Mouse (Mus musculus) ovary, postnatal 14 days (tissue): ENCODE results near the gene Ranbp3.
A peak's percentile ranks its signal among the peaks of the same experiment; 100 is the strongest.
"Not testable (repeated sequence)": the region's sequence is repeated elsewhere in the genome, so short reads cannot be mapped to it uniquely, and the experiment has no call there.

Source experiments
- DNase-seq: peaks from one replicate; pipeline ENCODE4 v3.0.0; 2022; ENCODE audit warnings: low spot score

Ranbp3 gene

DNA sequence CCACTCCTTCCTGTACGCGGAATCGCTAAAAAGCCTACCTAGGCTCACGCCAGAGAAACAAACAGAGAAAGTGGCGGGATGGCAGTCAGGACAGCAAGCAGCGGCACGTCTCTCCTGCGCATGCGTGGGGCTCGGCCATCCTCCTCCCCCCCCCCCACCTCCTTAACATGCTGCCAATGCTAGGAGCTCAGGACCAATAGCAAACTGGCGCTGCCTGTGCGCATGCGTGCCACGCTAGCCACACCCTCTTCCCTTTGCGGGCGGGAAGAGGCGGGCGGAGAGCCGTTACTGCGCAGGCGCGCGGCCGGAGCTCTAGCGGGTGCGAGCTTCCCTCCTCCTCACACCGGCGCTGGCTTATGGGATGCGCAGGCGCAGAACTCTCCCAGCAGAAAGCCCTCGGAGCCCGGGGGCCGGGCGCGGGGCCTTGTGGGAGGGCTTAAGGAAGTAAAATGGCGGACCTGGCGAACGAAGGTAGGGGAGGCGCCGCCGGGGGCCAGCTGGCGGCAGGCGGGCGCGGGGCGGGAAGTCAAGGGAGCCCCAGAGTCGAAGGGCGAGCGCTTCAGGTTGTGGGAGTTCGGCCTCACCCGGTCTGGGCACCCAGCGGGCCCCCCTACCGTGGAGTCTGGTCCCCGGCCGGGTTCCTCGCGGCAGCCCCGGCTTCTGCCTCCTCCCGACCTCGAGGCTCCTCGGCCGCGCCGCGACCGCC, at the start of gene Ranbp3:
Gene Ranbp3, plus strand, starts transcription at position 354 of the 706 bp plus-strand sequence.
- DNase-seq = peak; percentile 97

GRCm38 (mm10) chr17:56625495-56625894, 47.6 kb upstream of the Ranbp3 start:
- DNase-seq = no peak

GRCm38 (mm10) chr17:56626260-56626659, 46.8 kb upstream of the Ranbp3 start:
- DNase-seq = no peak

DNA sequence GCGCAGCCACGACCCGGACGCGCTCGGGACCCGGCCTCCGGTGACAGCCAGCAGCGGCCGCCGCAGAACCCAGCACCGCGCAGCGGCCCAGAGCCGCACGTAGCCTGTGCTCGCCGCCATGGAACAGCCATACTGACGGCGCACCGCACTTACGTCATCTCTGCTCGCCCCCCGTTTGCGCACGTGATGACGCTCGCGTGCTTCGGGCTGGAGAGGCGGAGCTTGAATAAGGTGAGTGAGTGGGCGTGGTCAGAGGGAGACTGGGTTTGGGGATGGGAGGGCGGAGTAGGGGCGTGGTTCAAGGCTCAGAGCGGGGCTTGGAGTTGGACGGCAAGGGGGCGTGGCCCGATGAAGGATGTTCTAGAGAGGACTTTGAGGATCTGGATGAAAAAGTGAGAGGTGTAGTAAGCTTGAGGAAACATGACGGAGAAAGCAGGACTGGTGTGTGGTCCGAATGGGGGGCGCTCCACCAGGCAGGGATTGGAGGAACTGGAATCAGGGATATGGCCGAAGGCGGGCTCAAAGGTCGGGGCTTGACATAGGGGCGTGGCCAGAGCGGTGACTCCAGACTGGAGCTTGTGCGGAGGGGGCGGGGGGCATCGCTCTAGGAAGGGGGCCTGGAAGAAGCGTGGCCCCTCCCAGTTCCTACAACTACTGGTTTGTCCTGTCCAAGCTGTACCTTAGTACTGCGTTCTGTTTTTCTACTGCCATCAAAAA, 46.2 kb upstream of the Ranbp3 start, which contains the start of gene Lonp1:
Gene Lonp1, minus strand, starts transcription at position 134 of the 717 bp plus-strand sequence.
- peak; percentile 96 for DNase-seq

- no peak for DNase-seq
These were observed 45.4 kb upstream of the Ranbp3 start, which contains the start of gene Catsperd for GRCm38 (mm10) chr17:56627530-56628277. Catsperd (plus strand) TSS chr17:56628143.

- DNase-seq = not testable (repeated sequence)
These were observed 43.0 kb upstream of the Ranbp3 start for GRCm38 (mm10) chr17:56629800-56630781.

DNA sequence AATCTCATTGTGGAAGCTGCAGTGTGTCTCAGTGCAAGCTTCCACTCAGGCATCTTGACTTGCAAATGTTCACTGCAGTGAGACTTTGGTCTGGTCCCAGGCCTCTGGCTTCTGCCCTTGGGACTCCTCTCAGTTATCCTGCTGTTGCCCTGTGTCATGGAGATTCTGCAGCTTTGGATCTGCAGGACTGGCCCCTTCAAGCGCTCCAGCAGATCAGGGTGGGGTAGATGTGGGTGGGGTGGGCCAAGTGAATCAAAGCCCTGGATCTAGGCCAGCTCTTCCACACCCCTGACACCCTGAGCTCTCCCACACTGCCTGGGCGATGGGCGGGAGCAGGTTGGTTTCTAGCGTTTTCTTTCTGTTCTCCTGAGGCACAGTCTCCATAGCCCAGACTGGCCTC, 41.3 kb upstream of the Ranbp3 start:
- DNase-seq = no peak

- no peak for DNase-seq
These were observed 39.1 kb upstream of the Ranbp3 start for GRCm38 (mm10) chr17:56634023-56634422.

GRCm38 (mm10) chr17:56643237-56643636, 29.9 kb upstream of the Ranbp3 start:
- DNase-seq = no peak

- no peak for DNase-seq
These were observed 25.5 kb upstream of the Ranbp3 start for GRCm38 (mm10) chr17:56647546-56647945.

GRCm38 (mm10) chr17:56651801-56652200, 21.3 kb upstream of the Ranbp3 start:
- DNase-seq = no peak

GRCm38 (mm10) chr17:56654771-56655170, 18.3 kb upstream of the Ranbp3 start:
- no peak for DNase-seq

GRCm38 (mm10) chr17:56655311-56655710, 17.8 kb upstream of the Ranbp3 start:
- no peak for DNase-seq

DNA sequence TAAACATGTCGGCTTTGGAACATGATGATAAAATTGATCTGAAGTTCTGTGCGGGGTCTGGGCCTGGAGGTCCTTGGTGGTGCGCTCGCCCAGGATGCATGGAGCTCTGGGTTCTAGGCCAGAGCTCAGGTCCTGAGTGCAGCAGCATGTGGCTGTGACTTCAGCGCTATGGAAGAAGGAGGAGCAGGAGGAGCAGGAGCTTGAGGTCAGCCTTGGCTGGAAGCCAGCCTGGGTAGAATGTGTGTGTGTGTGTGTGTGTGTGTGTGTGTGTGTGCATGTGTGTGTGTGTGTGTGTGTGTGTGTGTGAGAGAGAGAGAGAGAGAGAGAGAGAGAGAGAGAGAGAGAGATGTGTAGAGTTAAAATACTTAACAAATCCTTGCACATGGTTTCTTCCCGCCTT, 16.9 kb upstream of the Ranbp3 start:
- no peak for DNase-seq

GRCm38 (mm10) chr17:56663659-56664058, 9.4 kb upstream of the Ranbp3 start:
- DNase-seq = no peak

DNA sequence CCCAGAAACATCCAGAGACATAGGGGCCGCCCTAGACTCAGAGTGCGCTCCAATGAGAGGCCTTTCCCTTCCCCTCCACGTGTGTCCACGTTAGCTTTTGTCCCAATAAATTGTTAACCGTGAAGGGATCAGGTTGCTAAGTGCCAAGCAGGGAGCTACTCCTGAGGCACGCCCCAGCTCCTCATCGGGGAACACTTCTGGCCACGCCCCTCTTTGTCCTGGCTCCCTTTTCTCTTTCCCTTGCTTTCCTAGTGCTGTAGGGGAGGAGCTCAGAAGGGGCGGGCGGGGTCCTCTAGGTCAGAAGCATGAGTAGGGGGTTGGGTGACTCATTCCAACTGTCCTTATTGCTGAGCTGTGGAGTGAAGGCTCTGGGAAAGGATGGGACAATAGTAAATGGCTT, 8.8 kb upstream of the Ranbp3 start:
- no peak for DNase-seq

- DNase-seq = no peak
These were observed 6.7 kb upstream of the Ranbp3 start for GRCm38 (mm10) chr17:56666384-56666783.

GRCm38 (mm10) chr17:56667591-56667990, 5.5 kb upstream of the Ranbp3 start:
- no peak for DNase-seq

DNA sequence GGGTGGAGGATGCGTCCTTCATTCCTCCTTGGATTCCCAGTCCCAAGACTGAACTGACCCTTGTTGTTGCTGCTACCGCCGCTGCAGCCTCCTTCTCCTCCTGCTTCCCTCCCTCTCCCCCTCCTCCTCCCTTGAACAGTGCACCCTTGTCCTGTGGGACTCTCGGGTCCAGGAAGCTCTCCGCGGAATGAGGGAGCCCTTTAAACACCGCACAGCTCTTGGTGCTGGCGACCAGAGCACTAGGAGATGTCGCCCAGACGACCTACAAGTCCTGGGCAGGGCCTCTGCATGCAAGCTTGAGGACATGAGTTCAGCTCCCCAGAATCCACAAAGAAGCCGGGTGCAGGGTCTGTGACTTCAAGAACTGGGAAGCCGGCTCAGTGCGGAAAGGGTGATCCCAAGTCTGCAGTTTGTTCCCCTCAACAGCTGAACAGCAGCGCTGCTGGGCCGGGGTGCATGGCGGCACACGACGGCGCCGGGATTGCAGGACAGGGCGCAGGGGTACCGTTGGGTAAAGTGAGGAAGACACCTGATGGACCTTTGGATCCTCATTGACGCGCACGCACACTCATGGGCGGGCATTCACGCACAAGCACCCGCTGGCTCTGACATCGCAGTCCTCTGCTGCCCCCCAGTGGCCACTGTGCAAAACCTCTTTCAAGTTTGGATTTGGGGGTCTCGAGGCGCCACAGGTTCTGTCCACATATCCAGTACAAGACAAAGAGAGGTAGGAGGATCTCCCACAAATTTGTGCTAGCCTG, 4.5 kb upstream of the Ranbp3 start:
- DNase-seq = peak; percentile 75

DNA sequence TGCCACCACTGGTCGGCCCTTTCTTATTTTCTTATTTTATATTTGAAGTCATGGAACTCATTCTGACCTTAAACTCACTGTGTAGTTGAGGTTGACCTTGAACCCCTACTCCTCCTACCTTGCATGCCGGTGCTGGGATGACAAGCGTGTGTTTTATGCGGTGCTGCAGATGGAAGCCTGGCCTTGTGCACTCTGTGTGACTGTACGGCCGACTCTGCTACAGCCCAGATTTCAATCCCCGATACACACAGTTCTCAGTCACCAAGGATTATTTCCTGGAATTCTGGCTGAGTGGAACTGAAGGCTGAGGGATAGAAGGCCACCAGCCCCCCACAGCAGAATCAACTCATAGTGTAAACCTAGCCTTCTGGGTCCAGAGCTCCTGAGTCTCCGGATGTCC, 3.3 kb upstream of the Ranbp3 start:
- DNase-seq = no peak
